Mouse (Mus musculus): ENCODE results near the gene Rbp1. TPM values are rescaled to one million over a fixed set of nuclear protein-coding genes. Genes with fewer than 3 reads are reported as not detected.

The Rbp1 gene
- polyA plus RNA-seq, 1 experiment from 2014 or later: 25.5 TPM

- TF ChIP-seq CTCF (IDR thresholded peaks at IDR 0.05; ENCODE audit: low read depth): no peak
- Histone ChIP-seq H3K9ac (ENCODE audit: low read depth, low read length) (no peak overlapping the region), H3K36me3 (ENCODE audit: control insufficient read depth, insufficient read depth) (no peaks in the 10 kb centered on the region), H3K27ac (ENCODE audit: low read depth, low read length) (no peak overlapping the region), H3K9me3 (ENCODE audit: control insufficient read depth) (no peaks in the 10 kb centered on the region), H3K4me3 (ENCODE audit: low read depth, low read length) (no peak overlapping the region), H3K4me1 (replicated peaks; ENCODE audit: control insufficient read depth, insufficient read depth, low read length) (peaks cover 3% of the 10 kb centered on the region), H3K27me3 (replicated peaks; ENCODE audit: control insufficient read depth, insufficient read depth, low read length) (no peaks in the 10 kb centered on the region), H3K4me2 (replicated peaks; ENCODE audit: low read depth) (no peak overlapping the region)
- 39% methylated on average over 3 of the region's 3 CpGs for WGBS
- peak; percentile 17; the same call in 1 of the 2 replicates for ATAC-seq
These were observed 858 bp upstream of the Rbp1 start for GRCm38 (mm10) chr9:98421903-98422302.

DNA sequence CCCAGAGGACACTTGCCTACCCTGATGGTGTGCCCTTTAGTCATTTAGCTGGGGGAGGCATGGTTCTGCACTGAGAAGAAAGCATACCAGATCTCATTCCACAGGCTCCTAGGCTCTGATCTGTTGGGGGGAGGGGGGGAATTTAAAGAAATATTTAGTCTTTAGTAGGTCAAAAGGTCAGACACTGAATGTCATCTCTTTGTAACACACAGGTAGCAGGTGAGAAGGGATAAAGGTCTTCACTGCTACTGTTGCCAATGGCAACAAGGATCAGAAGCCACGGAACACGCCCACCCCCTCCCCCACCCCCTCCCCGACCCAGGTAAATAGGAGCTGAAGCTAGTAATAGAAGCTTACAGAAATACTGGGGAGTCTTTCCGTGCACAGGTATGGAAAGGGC, 930 bp downstream of the Rbp1 start:
- Histone ChIP-seq H3K4me3 (ENCODE audit: low read depth, low read length) (no peak overlapping the region), H3K27me3 (replicated peaks; ENCODE audit: control insufficient read depth, insufficient read depth, low read length) (no peaks in the 10 kb centered on the region), H3K9ac (ENCODE audit: low read depth, low read length) (no peak overlapping the region), H3K4me1 (replicated peaks; ENCODE audit: control insufficient read depth, insufficient read depth, low read length) (peaks cover 3% of the 10 kb centered on the region), H3K4me2 (replicated peaks; ENCODE audit: low read depth) (no peak overlapping the region), H3K36me3 (ENCODE audit: control insufficient read depth, insufficient read depth) (no peaks in the 10 kb centered on the region), H3K9me3 (ENCODE audit: control insufficient read depth) (no peaks in the 10 kb centered on the region), H3K27ac (ENCODE audit: low read depth, low read length) (no peak overlapping the region)
- WGBS: 32% methylated on average over 4 of the region's 4 CpGs
- no peak for TF ChIP-seq CTCF (IDR thresholded peaks at IDR 0.05; ENCODE audit: low read depth)
- ATAC-seq: no peak

DNA sequence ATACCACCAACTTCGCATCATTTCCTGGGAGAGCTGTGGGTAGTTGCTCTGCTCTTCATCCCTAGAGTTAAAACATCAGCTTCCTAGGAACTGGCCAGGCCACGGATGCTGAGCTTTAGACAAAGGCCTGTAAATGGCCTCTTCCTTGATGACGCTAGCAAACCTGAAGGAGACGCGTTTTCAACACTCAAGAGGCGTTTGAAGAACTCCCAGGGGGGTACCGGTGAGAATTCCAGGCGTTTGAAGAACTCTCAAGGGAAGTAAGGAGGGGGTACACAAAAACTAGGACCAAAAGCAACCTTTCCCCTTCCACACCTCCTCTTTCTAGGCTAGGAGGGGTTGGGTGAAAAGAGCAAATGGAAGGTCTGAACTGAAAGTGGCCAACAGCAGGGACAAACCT, 1.5 kb downstream of the Rbp1 start:
- Histone ChIP-seq H3K9me3 (ENCODE audit: control insufficient read depth) (no peaks in the 10 kb centered on the region), H3K4me1 (replicated peaks; ENCODE audit: control insufficient read depth, insufficient read depth, low read length) (peaks cover 8% of the 10 kb centered on the region), H3K4me3 (ENCODE audit: low read depth, low read length) (peak overlapping the region; percentile 57), H3K27me3 (replicated peaks; ENCODE audit: control insufficient read depth, insufficient read depth, low read length) (no peaks in the 10 kb centered on the region), H3K4me2 (replicated peaks; ENCODE audit: low read depth) (peak overlapping the region; percentile 89), H3K27ac (ENCODE audit: low read depth, low read length) (no peak overlapping the region), H3K36me3 (ENCODE audit: control insufficient read depth, insufficient read depth) (no peaks in the 10 kb centered on the region), H3K9ac (ENCODE audit: low read depth, low read length) (0 out of 2 replicates have a peak overlapping the region, but pooled peaks have one; percentile 3)
- WGBS: 11% methylated on average over 8 of the region's 8 CpGs
- no peak for ATAC-seq
- TF ChIP-seq CTCF (IDR thresholded peaks at IDR 0.05; ENCODE audit: low read depth): no peak

DNA sequence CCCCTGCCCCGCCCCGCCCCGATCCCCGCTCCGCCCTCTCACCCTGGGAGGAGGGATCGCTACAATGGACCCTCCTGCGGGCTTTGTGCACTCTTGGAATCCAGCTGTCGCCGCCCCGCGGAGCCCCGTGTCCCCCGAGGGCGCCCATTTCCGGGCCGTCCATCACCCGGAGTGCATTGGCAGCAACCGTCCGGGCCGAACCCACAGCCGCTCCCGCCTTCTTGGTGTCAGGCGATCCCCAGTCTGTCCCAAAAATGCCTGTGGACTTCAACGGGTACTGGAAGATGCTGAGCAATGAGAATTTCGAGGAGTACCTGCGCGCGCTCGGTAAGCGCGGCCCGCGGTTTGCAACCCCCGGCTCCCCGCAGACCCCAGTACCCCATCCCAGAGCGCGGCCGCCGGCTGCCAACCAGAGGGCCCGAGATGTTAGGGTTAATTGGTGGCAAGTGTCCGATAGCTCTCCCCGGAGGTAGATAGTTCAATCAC, 2.0 kb downstream of the Rbp1 start:
- no peak overlapping the region for H3K27ac ChIP-seq (ENCODE audit: low read depth, low read length)

GRCm38 (mm10) chr9:98425351-98425880, 2.7 kb downstream of the Rbp1 start:
- Histone ChIP-seq H3K27ac (ENCODE audit: low read depth, low read length) (no peak overlapping the region), H3K27me3 (replicated peaks; ENCODE audit: control insufficient read depth, insufficient read depth, low read length) (no peaks in the 10 kb centered on the region), H3K36me3 (ENCODE audit: control insufficient read depth, insufficient read depth) (no peaks in the 10 kb centered on the region), H3K4me1 (replicated peaks; ENCODE audit: control insufficient read depth, insufficient read depth, low read length) (peaks cover 14% of the 10 kb centered on the region), H3K9me3 (ENCODE audit: control insufficient read depth) (no peaks in the 10 kb centered on the region), H3K4me3 (ENCODE audit: low read depth, low read length) (peak overlapping the region; percentile 57), H3K9ac (ENCODE audit: low read depth, low read length) (peak overlapping the region; percentile 42; the same call in 1 of the 2 replicates), H3K4me2 (replicated peaks; ENCODE audit: low read depth) (peak overlapping the region; percentile 89)
- TF ChIP-seq CTCF (IDR thresholded peaks at IDR 0.05; ENCODE audit: low read depth): no peak
- WGBS: 16% methylated on average over 19 of the region's 19 CpGs
- no peak for ATAC-seq

More for the DNA sequence above, 2.0 kb downstream of the Rbp1 start:
- no peak for TF ChIP-seq CTCF (IDR thresholded peaks at IDR 0.05; ENCODE audit: low read depth)
- Histone ChIP-seq H3K9me3 (ENCODE audit: control insufficient read depth) (no peaks in the 10 kb centered on the region), H3K36me3 (ENCODE audit: control insufficient read depth, insufficient read depth) (no peaks in the 10 kb centered on the region), H3K4me1 (replicated peaks; ENCODE audit: control insufficient read depth, insufficient read depth, low read length) (peaks cover 12% of the 10 kb centered on the region), H3K9ac (ENCODE audit: low read depth, low read length) (peak overlapping the region; percentile 42; the same call in 1 of the 2 replicates), H3K4me3 (ENCODE audit: low read depth, low read length) (peak overlapping the region; percentile 57), H3K27me3 (replicated peaks; ENCODE audit: control insufficient read depth, insufficient read depth, low read length) (no peaks in the 10 kb centered on the region), H3K4me2 (replicated peaks; ENCODE audit: low read depth) (peak overlapping the region; percentile 89)
- peak; percentile 39; the same call in 1 of the 2 replicates for ATAC-seq
- under 1% methylated on average over 39 of the region's 42 CpGs for WGBS

DNA sequence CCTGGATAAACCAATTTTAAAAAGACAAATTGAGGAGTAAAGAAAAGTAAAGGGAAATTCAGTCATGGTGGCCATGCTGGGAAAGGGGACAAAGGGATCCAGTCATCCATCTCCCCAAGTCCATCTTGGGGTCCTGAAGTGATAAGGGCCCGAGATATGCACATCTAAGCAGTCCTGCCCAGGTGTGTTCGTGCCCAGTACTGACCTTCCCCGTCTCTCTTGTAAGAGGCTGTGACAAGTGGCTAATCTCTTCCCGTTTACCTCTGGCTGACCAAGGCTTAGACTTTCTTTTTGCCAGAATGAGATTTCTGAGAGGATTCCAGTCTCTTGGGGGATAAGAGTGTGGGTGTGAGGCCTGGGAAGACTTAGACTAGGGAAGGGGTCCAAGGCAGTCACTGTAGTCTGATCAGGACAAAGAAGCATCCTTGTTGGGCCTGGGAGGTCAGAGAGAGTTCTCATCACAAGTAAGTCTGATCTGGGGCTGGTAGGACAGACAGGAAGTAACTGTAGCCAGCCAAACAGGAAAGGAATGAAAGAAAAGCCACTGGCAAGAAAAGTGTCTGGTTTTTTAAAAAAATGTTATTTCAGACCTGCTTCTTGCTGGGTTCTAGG, 5.3 kb downstream of the Rbp1 start:
- H3K9ac ChIP-seq (ENCODE audit: low read depth, low read length): no peak overlapping the region
- WGBS: 67% methylated on average over 4 of the region's 4 CpGs
- ATAC-seq: no peak
- H3K4me3 ChIP-seq (ENCODE audit: low read depth, low read length): no peak overlapping the region
- no peaks in the 10 kb centered on the region for H3K9me3 ChIP-seq (ENCODE audit: control insufficient read depth)
- H3K36me3 ChIP-seq (ENCODE audit: control insufficient read depth, insufficient read depth): no peaks in the 10 kb centered on the region
- H3K27me3 ChIP-seq (replicated peaks; ENCODE audit: control insufficient read depth, insufficient read depth, low read length): no peaks in the 10 kb centered on the region
- peaks cover 14% of the 10 kb centered on the region; the same call in 1 of the 2 replicates for H3K4me1 ChIP-seq (replicated peaks; ENCODE audit: control insufficient read depth, insufficient read depth, low read length)
- 0 out of 2 replicates have a peak overlapping the region, but pooled peaks have one; percentile 15 for H3K27ac ChIP-seq (ENCODE audit: low read depth, low read length)
- H3K4me2 ChIP-seq (replicated peaks; ENCODE audit: low read depth): no peak overlapping the region
- no peak for TF ChIP-seq CTCF (IDR thresholded peaks at IDR 0.05; ENCODE audit: low read depth)
